Mouse (Mus musculus): Measurements from ENCODE around the gene Nfyb. TPM values are rescaled to one million over a fixed set of nuclear protein-coding genes. Genes with fewer than 3 reads are reported as not detected.

Gene Nfyb
- polyA plus RNA-seq, 1 experiment from 2014 or later = 46.4 TPM

- 89% methylated on average over 9 of the region's 9 CpGs for WGBS
- no peaks in the 10 kb centered on the region for H3K9me3 ChIP-seq
- H3K9ac ChIP-seq = no peak overlapping the region
- H3K27me3 ChIP-seq (replicated peaks) = no peaks in the 10 kb centered on the region
- peaks cover 32% of the 10 kb centered on the region for H3K36me3 ChIP-seq (replicated peaks)
- no peak for ATAC-seq (replicated peaks)
- H3K4me2 ChIP-seq = no peak overlapping the region
- no peak overlapping the region for H3K27ac ChIP-seq
- H3K4me1 ChIP-seq = peaks cover 42% of the 10 kb centered on the region
- H3K4me3 ChIP-seq = no peak overlapping the region
Measured at GRCm38 (mm10) chr10:82756466-82756865, 7.5 kb downstream of the Nfyb start.

GRCm38 (mm10) chr10:82755213-82755890 lies 8.6 kb downstream of the Nfyb start:
- no peaks in the 10 kb centered on the region for H3K9me3 ChIP-seq
- H3K9ac ChIP-seq = no peak overlapping the region
- H3K27ac ChIP-seq = no peak overlapping the region
- H3K36me3 ChIP-seq (replicated peaks) = peaks cover 39% of the 10 kb centered on the region
- WGBS = 89% methylated on average over 11 of the region's 11 CpGs
- peaks cover 31% of the 10 kb centered on the region for H3K4me1 ChIP-seq
- no peak overlapping the region for H3K4me2 ChIP-seq
- no peak for ATAC-seq (replicated peaks)
- H3K4me3 ChIP-seq = no peak overlapping the region
- H3K27me3 ChIP-seq (replicated peaks) = no peaks in the 10 kb centered on the region

- no peak overlapping the region for H3K9ac ChIP-seq
- 100% methylated on average over 1 of the region's 1 CpGs for WGBS
Measured at GRCm38 (mm10) chr10:82754642-82755041, 9.3 kb downstream of the Nfyb start.

GRCm38 (mm10) chr10:82752921-82753320 lies 11.0 kb downstream of the Nfyb start:
- Histone ChIP-seq H3K27me3 (replicated peaks) (no peaks in the 10 kb centered on the region), H3K27ac (no peak overlapping the region), H3K4me1 (peaks cover 8% of the 10 kb centered on the region), H3K9ac (no peak overlapping the region), H3K4me2 (no peak overlapping the region), H3K36me3 (replicated peaks) (peaks cover 51% of the 10 kb centered on the region), H3K4me3 (no peak overlapping the region), H3K9me3 (no peaks in the 10 kb centered on the region)
- ATAC-seq (replicated peaks) = no peak
- WGBS = 93% methylated on average over 3 of the region's 3 CpGs

More at GRCm38 (mm10) chr10:82754642-82755041, 9.3 kb downstream of the Nfyb start:
- ATAC-seq (replicated peaks) = no peak
- no peak overlapping the region for H3K4me2 ChIP-seq
- no peak overlapping the region for H3K27ac ChIP-seq
- peaks cover 39% of the 10 kb centered on the region for H3K36me3 ChIP-seq (replicated peaks)
- H3K4me3 ChIP-seq = no peak overlapping the region
- no peaks in the 10 kb centered on the region for H3K9me3 ChIP-seq
- peaks cover 24% of the 10 kb centered on the region for H3K4me1 ChIP-seq
- no peaks in the 10 kb centered on the region for H3K27me3 ChIP-seq (replicated peaks)

- ATAC-seq (replicated peaks) = no peak
- no peaks in the 10 kb centered on the region for H3K4me1 ChIP-seq
- no peak overlapping the region for H3K9ac ChIP-seq
- no peak overlapping the region for H3K4me3 ChIP-seq
- no peak overlapping the region for H3K4me2 ChIP-seq
- H3K9me3 ChIP-seq = no peaks in the 10 kb centered on the region
- no peaks in the 10 kb centered on the region for H3K27me3 ChIP-seq (replicated peaks)
- no peak overlapping the region for H3K27ac ChIP-seq
- WGBS = 94% methylated on average over 6 of the region's 6 CpGs
- peaks cover 50% of the 10 kb centered on the region for H3K36me3 ChIP-seq (replicated peaks)
Measured at GRCm38 (mm10) chr10:82750778-82751177, 13.2 kb downstream of the Nfyb start.

- no peak overlapping the region for H3K4me3 ChIP-seq
- no peak for ATAC-seq (replicated peaks)
- H3K9ac ChIP-seq = no peak overlapping the region
- peaks cover 24% of the 10 kb centered on the region for H3K36me3 ChIP-seq (replicated peaks)
- H3K4me1 ChIP-seq = no peaks in the 10 kb centered on the region
- 90% methylated on average over 15 of the region's 15 CpGs for WGBS
- H3K9me3 ChIP-seq = no peaks in the 10 kb centered on the region
- H3K27ac ChIP-seq = no peak overlapping the region
- no peaks in the 10 kb centered on the region for H3K27me3 ChIP-seq (replicated peaks)
- H3K4me2 ChIP-seq = no peak overlapping the region
Measured at GRCm38 (mm10) chr10:82746988-82747850, 16.7 kb downstream of the Nfyb start.

GRCm38 (mm10) chr10:82745301-82745700 lies 18.6 kb downstream of the Nfyb start:
- H3K36me3 ChIP-seq (replicated peaks) = peaks cover 17% of the 10 kb centered on the region; the same call in 1 of the 2 replicates
- H3K4me3 ChIP-seq = no peak overlapping the region
- H3K9me3 ChIP-seq = no peaks in the 10 kb centered on the region
- H3K27me3 ChIP-seq (replicated peaks) = no peaks in the 10 kb centered on the region
- no peak overlapping the region for H3K4me2 ChIP-seq
- ATAC-seq (replicated peaks) = no peak
- H3K9ac ChIP-seq = no peak overlapping the region
- H3K4me1 ChIP-seq = no peaks in the 10 kb centered on the region
- WGBS = 86% methylated on average over 5 of the region's 5 CpGs
- H3K27ac ChIP-seq = no peak overlapping the region

- Histone ChIP-seq H3K9ac (no peak overlapping the region), H3K27me3 (replicated peaks) (no peaks in the 10 kb centered on the region), H3K9me3 (no peaks in the 10 kb centered on the region), H3K36me3 (replicated peaks) (peaks cover 24% of the 10 kb centered on the region; the same call in 1 of the 2 replicates), H3K4me2 (no peak overlapping the region), H3K27ac (no peak overlapping the region), H3K4me3 (no peak overlapping the region), H3K4me1 (no peaks in the 10 kb centered on the region)
- no peak for ATAC-seq (replicated peaks)
- WGBS = 92% methylated on average over 6 of the region's 6 CpGs
Measured at GRCm38 (mm10) chr10:82744296-82744695, 19.6 kb downstream of the Nfyb start.

- no peak overlapping the region for H3K4me2 ChIP-seq
- H3K27me3 ChIP-seq (replicated peaks) = no peaks in the 10 kb centered on the region
- no peak for ATAC-seq (replicated peaks)
- H3K4me1 ChIP-seq = no peaks in the 10 kb centered on the region
- no peak overlapping the region for H3K27ac ChIP-seq
- WGBS = 69% methylated on average over 1 of the region's 1 CpGs
- no peaks in the 10 kb centered on the region for H3K9me3 ChIP-seq
- H3K4me3 ChIP-seq = no peak overlapping the region
- H3K36me3 ChIP-seq (replicated peaks) = peaks cover 22% of the 10 kb centered on the region
- no peak overlapping the region for H3K9ac ChIP-seq
Measured at GRCm38 (mm10) chr10:82742578-82742977, 21.4 kb downstream of the Nfyb start.

GRCm38 (mm10) chr10:82741876-82742275 lies 22.1 kb downstream of the Nfyb start:
- H3K9me3 ChIP-seq = no peaks in the 10 kb centered on the region
- H3K4me2 ChIP-seq = no peak overlapping the region
- H3K27ac ChIP-seq = no peak overlapping the region
- no peak overlapping the region for H3K4me3 ChIP-seq
- WGBS = 93% methylated on average over 4 of the region's 4 CpGs
- no peaks in the 10 kb centered on the region for H3K27me3 ChIP-seq (replicated peaks)
- H3K9ac ChIP-seq = no peak overlapping the region
- H3K4me1 ChIP-seq = no peaks in the 10 kb centered on the region
- ATAC-seq (replicated peaks) = no peak
- peaks cover 22% of the 10 kb centered on the region for H3K36me3 ChIP-seq (replicated peaks)

- no peak overlapping the region for H3K4me2 ChIP-seq
- H3K9ac ChIP-seq = no peak overlapping the region
- H3K36me3 ChIP-seq (replicated peaks) = peaks cover 20% of the 10 kb centered on the region
- H3K4me3 ChIP-seq = no peak overlapping the region
- WGBS = 75% methylated on average over 8 of the region's 8 CpGs
- no peak overlapping the region for H3K27ac ChIP-seq
- H3K27me3 ChIP-seq (replicated peaks) = no peaks in the 10 kb centered on the region
- no peaks in the 10 kb centered on the region for H3K4me1 ChIP-seq
- H3K9me3 ChIP-seq = no peaks in the 10 kb centered on the region
- ATAC-seq (replicated peaks) = no peak
Measured at GRCm38 (mm10) chr10:82741354-82741753, 22.6 kb downstream of the Nfyb start.

- WGBS = under 1% methylated on average over 49 of the region's 59 CpGs
- Histone ChIP-seq H3K9me3 (no peaks in the 10 kb centered on the region), H3K27me3 (replicated peaks) (no peaks in the 10 kb centered on the region), H3K9ac (peak overlapping the region; percentile 86), H3K27ac (peak overlapping the region; percentile 90), H3K4me1 (peaks cover 16% of the 10 kb centered on the region), H3K4me3 (peak overlapping the region; percentile 95), H3K4me2 (peak overlapping the region; percentile 82), H3K36me3 (replicated peaks) (no peaks in the 10 kb centered on the region)
- peak; percentile 80 for ATAC-seq (replicated peaks)
Measured at GRCm38 (mm10) chr10:82699296-82699941, 64.5 kb downstream of the Nfyb start.
